Mouse (Mus musculus) right cerebral cortex, postnatal 25 days (tissue): Measurements from ENCODE around the gene Cuta.
"Not testable (repeated sequence)": the region's sequence is repeated elsewhere in the genome, so short reads cannot be mapped to it uniquely, and the experiment has no call there.

Experiments used
- DNase-seq: peaks from one replicate; pipeline ENCODE4 v3.0.0; 2022

Gene Cuta

GRCm38 (mm10) chr17:26939178-26939972 is at the start of gene Cuta:
Gene Cuta (minus strand): TSS chr17:26939569.
- DNase-seq = peak; percentile 100

- DNase-seq = no peak
Observed at GRCm38 (mm10) chr17:26985503-26986179, 46.3 kb upstream of the Cuta start.

- DNase-seq = no peak
Observed at GRCm38 (mm10) chr17:26983382-26983781, 44.0 kb upstream of the Cuta start.

GRCm38 (mm10) chr17:26981050-26981449 is 41.7 kb upstream of the Cuta start:
- no peak for DNase-seq

- no peak for DNase-seq
Observed at GRCm38 (mm10) chr17:26979426-26979825, 40.1 kb upstream of the Cuta start.

- not testable (repeated sequence) for DNase-seq
Observed at GRCm38 (mm10) chr17:26977354-26977753, 38.0 kb upstream of the Cuta start.

GRCm38 (mm10) chr17:26975415-26975814 is 36.0 kb upstream of the Cuta start:
- no peak for DNase-seq

- no peak for DNase-seq
Observed at GRCm38 (mm10) chr17:26974547-26974946, 35.2 kb upstream of the Cuta start.

- peak; percentile 98 for DNase-seq
Observed at GRCm38 (mm10) chr17:26972703-26973574, 33.6 kb upstream of the Cuta start, which contains the start of gene Zbtb9. Gene Zbtb9 (plus strand): TSS chr17:26973167.

- DNase-seq = no peak
Observed at GRCm38 (mm10) chr17:26972107-26972506, 32.7 kb upstream of the Cuta start.

- no peak for DNase-seq
Observed at GRCm38 (mm10) chr17:26971247-26971905, 32.0 kb upstream of the Cuta start.

GRCm38 (mm10) chr17:26970221-26970620 is 30.9 kb upstream of the Cuta start:
- DNase-seq = no peak

GRCm38 (mm10) chr17:26969257-26969656 is 29.9 kb upstream of the Cuta start:
- no peak for DNase-seq

GRCm38 (mm10) chr17:26968200-26968611 is 28.8 kb upstream of the Cuta start:
- no peak for DNase-seq

GRCm38 (mm10) chr17:26967477-26967876 is 28.1 kb upstream of the Cuta start:
- no peak for DNase-seq

- DNase-seq = no peak
Observed at GRCm38 (mm10) chr17:26966993-26967392, 27.6 kb upstream of the Cuta start.

- DNase-seq = no peak
Observed at GRCm38 (mm10) chr17:26961572-26962240, 22.3 kb upstream of the Cuta start.

GRCm38 (mm10) chr17:26959815-26960214 is 20.4 kb upstream of the Cuta start:
- DNase-seq = no peak

GRCm38 (mm10) chr17:26958880-26959279 is 19.5 kb upstream of the Cuta start:
- no peak for DNase-seq

- DNase-seq = no peak
Observed at GRCm38 (mm10) chr17:26957872-26958271, 18.5 kb upstream of the Cuta start.

- no peak for DNase-seq
Observed at GRCm38 (mm10) chr17:26956895-26957294, 17.5 kb upstream of the Cuta start.

- DNase-seq = no peak
Observed at GRCm38 (mm10) chr17:26956309-26956708, 16.9 kb upstream of the Cuta start.
